Mouse (Mus musculus): Measurements from ENCODE around the gene St6galnac3. TPM values are rescaled to one million over a fixed set of nuclear protein-coding genes. Genes with fewer than 3 reads are reported as not detected.

The St6galnac3 gene
- total and polyA plus RNA-seq, 2 experiments from 2014 or later, result 6.9 to 16.6 TPM

GRCm38 (mm10) chr3:153560897-153561296 is 164.1 kb downstream of the St6galnac3 start:
- no peaks in the 10 kb centered on the region for H3K4me1 ChIP-seq (ENCODE audit: insufficient read depth)
- ATAC-seq (no peak), DNase-seq (no peak)
- H3K36me3 ChIP-seq (ENCODE audit: insufficient read depth), result no peaks in the 10 kb centered on the region
- H3K4me3 ChIP-seq (ENCODE audit: low read depth, low read length), result no peak overlapping the region
- WGBS, result 86% methylated on average over 6 of the region's 6 CpGs
- no peaks in the 10 kb centered on the region for H3K27me3 ChIP-seq (ENCODE audit: insufficient read depth, low read length)
- TF ChIP-seq CTCF (IDR thresholded peaks at IDR 0.05; ENCODE audit: low read depth), result no peak
- no peak overlapping the region for H3K4me2 ChIP-seq (ENCODE audit: low read depth)
- H3K27ac ChIP-seq (ENCODE audit: low read depth, low read length), result no peak overlapping the region
- H3K9me3 ChIP-seq (ENCODE audit: low read length), result no peaks in the 10 kb centered on the region
- H3K9ac ChIP-seq, result no peak overlapping the region

DNA sequence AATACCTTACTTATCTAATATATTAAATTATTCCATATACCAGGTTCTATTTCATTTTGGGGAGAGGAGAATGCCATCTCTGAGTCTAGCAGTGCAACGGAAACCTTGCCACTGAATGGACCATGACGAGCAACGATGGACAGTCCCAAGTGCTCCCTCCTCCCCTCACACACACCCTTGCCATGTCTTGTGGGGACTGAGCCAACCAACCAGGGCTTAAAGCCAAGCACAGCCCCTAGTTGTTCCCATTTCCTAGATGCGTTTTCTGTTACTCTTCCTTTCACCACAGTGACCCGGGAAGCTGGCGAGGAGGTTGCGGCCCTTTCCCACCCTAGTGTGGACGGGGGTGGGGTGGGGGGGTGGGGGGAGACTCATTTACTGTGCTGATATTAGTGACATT is 165.4 kb downstream of the St6galnac3 start:
- ATAC-seq (no peak), DNase-seq (no peak)
- no peaks in the 10 kb centered on the region for H3K36me3 ChIP-seq (ENCODE audit: insufficient read depth)
- no peak overlapping the region for H3K9ac ChIP-seq
- H3K9me3 ChIP-seq (ENCODE audit: low read length), result no peaks in the 10 kb centered on the region
- no peak overlapping the region for H3K4me3 ChIP-seq (ENCODE audit: low read depth, low read length)
- H3K4me1 ChIP-seq (ENCODE audit: insufficient read depth), result no peaks in the 10 kb centered on the region
- TF ChIP-seq CTCF (IDR thresholded peaks at IDR 0.05; ENCODE audit: low read depth), result no peak
- no peak overlapping the region for H3K4me2 ChIP-seq (ENCODE audit: low read depth)
- H3K27me3 ChIP-seq (ENCODE audit: insufficient read depth, low read length), result no peaks in the 10 kb centered on the region
- WGBS, result 78% methylated on average over 8 of the region's 8 CpGs
- no peak overlapping the region for H3K27ac ChIP-seq (ENCODE audit: low read depth, low read length)

GRCm38 (mm10) chr3:153556621-153557020 is 168.4 kb downstream of the St6galnac3 start:
- TF ChIP-seq CTCF (IDR thresholded peaks at IDR 0.05; ENCODE audit: low read depth), result no peak
- 61% methylated on average over 11 of the region's 11 CpGs for WGBS
- Histone ChIP-seq H3K27me3 (ENCODE audit: insufficient read depth, low read length) (no peaks in the 10 kb centered on the region), H3K4me2 (ENCODE audit: low read depth) (no peak overlapping the region), H3K27ac (ENCODE audit: low read depth, low read length) (no peak overlapping the region), H3K9ac (no peak overlapping the region), H3K9me3 (ENCODE audit: low read length) (no peaks in the 10 kb centered on the region), H3K4me3 (ENCODE audit: low read depth, low read length) (no peak overlapping the region), H3K36me3 (ENCODE audit: insufficient read depth) (no peaks in the 10 kb centered on the region), H3K4me1 (ENCODE audit: insufficient read depth) (no peaks in the 10 kb centered on the region)
- DNase-seq, result no peak
- ATAC-seq, result 0 out of 2 replicates have a peak, but pooled peaks have one; percentile 27

GRCm38 (mm10) chr3:153553712-153554111 is 171.3 kb downstream of the St6galnac3 start:
- no peaks in the 10 kb centered on the region for H3K4me1 ChIP-seq (ENCODE audit: insufficient read depth)
- WGBS, result 91% methylated on average over 3 of the region's 3 CpGs
- no peak overlapping the region for H3K4me2 ChIP-seq (ENCODE audit: low read depth)
- no peaks in the 10 kb centered on the region for H3K36me3 ChIP-seq (ENCODE audit: insufficient read depth)
- no peak for DNase-seq
- no peak for ATAC-seq
- no peak overlapping the region for H3K9ac ChIP-seq
- no peaks in the 10 kb centered on the region for H3K27me3 ChIP-seq (ENCODE audit: insufficient read depth, low read length)
- H3K4me3 ChIP-seq (ENCODE audit: low read depth, low read length), result no peak overlapping the region
- H3K9me3 ChIP-seq (ENCODE audit: low read length), result no peaks in the 10 kb centered on the region
- no peak overlapping the region for H3K27ac ChIP-seq (ENCODE audit: low read depth, low read length)
- no peak for TF ChIP-seq CTCF (IDR thresholded peaks at IDR 0.05; ENCODE audit: low read depth)

DNA sequence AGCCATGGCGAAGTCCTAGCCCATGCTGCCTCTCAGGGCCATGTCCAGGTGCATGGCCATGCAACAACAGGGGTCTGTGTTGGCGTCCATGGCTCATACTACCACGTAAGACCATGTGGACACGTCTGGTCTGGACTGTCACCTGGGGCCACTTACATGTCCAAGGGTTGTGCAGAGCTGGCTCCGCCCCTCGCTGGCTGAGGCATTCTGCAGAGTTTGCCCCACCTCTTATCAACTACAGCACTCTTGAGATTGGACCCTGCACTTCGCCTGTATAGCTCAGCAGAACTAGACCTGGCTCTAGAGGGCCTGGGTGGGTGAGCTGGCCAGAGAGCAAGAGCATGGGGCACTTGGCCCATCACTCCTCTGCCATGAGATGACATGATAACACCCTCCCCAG is 171.7 kb downstream of the St6galnac3 start:
- DNase-seq (no peak), ATAC-seq (no peak)
- Histone ChIP-seq H3K9me3 (ENCODE audit: low read length) (no peaks in the 10 kb centered on the region), H3K4me2 (ENCODE audit: low read depth) (no peak overlapping the region), H3K27me3 (ENCODE audit: insufficient read depth, low read length) (no peaks in the 10 kb centered on the region), H3K4me1 (ENCODE audit: insufficient read depth) (no peaks in the 10 kb centered on the region), H3K36me3 (ENCODE audit: insufficient read depth) (no peaks in the 10 kb centered on the region), H3K27ac (ENCODE audit: low read depth, low read length) (no peak overlapping the region), H3K9ac (no peak overlapping the region), H3K4me3 (ENCODE audit: low read depth, low read length) (no peak overlapping the region)
- WGBS, result 95% methylated on average over 7 of the region's 7 CpGs
- no peak for TF ChIP-seq CTCF (IDR thresholded peaks at IDR 0.05; ENCODE audit: low read depth)

- Histone ChIP-seq H3K36me3 (ENCODE audit: insufficient read depth) (no peaks in the 10 kb centered on the region), H3K27me3 (ENCODE audit: insufficient read depth, low read length) (no peaks in the 10 kb centered on the region), H3K9me3 (ENCODE audit: low read length) (no peaks in the 10 kb centered on the region), H3K4me2 (ENCODE audit: low read depth) (no peak overlapping the region), H3K4me1 (ENCODE audit: insufficient read depth) (no peaks in the 10 kb centered on the region), H3K9ac (no peak overlapping the region), H3K27ac (ENCODE audit: low read depth, low read length) (no peak overlapping the region), H3K4me3 (ENCODE audit: low read depth, low read length) (no peak overlapping the region)
- DNase-seq (no peak), ATAC-seq (no peak)
- 73% methylated on average over 7 of the region's 7 CpGs for WGBS
- TF ChIP-seq CTCF (IDR thresholded peaks at IDR 0.05; ENCODE audit: low read depth), result no peak
Observed at GRCm38 (mm10) chr3:153546936-153547683, 177.9 kb downstream of the St6galnac3 start.

DNA sequence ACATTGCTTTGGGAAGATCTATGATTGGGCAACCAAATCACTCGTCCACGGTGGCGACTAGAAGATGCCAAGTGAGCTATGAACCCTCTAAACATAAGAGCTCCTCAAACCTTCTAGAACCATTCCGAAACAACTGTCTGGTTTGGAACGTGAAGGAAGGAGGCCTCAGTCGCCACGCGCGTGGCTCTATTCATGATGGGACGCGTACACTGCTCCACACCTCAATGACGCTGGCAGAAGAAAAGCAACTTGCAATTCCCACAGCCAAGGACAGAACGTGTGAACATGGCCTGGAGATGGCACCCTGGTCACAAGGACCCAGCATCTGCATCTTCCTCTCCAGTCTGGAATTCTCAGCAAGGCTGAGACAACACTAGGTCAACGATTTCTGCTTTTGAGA is 185.1 kb downstream of the St6galnac3 start:
- ATAC-seq, result no peak
- TF ChIP-seq CTCF (IDR thresholded peaks at IDR 0.05; ENCODE audit: low read depth), result no peak
- H3K9me3 ChIP-seq (ENCODE audit: low read length), result no peaks in the 10 kb centered on the region

More for the DNA sequence above, 185.1 kb downstream of the St6galnac3 start:
- Histone ChIP-seq H3K9ac (no peak overlapping the region), H3K27me3 (ENCODE audit: insufficient read depth, low read length) (no peaks in the 10 kb centered on the region), H3K36me3 (ENCODE audit: insufficient read depth) (no peaks in the 10 kb centered on the region), H3K4me2 (ENCODE audit: low read depth) (no peak overlapping the region), H3K4me1 (ENCODE audit: insufficient read depth) (peaks cover 3% of the 10 kb centered on the region), H3K27ac (ENCODE audit: low read depth, low read length) (no peak overlapping the region), H3K4me3 (ENCODE audit: low read depth, low read length) (no peak overlapping the region)
- no peak for DNase-seq
- WGBS, result 93% methylated on average over 14 of the region's 14 CpGs
